24 mouse cellular contexts compared by ENCODE assay signal in the genomic region with DNA sequence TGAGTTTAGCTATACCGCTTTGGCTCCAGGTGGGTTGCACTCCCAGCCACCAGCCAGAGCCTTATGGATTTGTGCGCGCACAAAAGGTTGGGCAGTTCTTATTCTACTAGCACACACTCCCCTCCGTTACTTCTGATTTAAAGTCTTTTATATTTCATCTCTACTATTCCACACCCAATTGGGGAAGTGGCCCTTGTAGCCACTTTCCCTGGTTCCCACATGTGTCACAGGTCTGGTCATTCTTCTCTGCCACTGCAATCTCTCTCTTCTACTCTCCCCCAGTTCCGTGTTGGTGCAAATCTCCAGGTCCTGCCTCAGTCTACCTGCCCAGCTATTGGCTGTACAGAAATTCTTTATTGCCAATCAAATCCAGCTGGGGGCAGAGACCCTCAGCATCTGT.
"Had no signal": no experiment of that assay in that cellular context is flagged by ENCODE, and none has a peak within 500 bp of the region (broad histone marks: within the 10 kb centered on the region; RNA-seq: fewer than 3 reads in every experiment).

No protein-coding gene starts in this region.

- ATAC-seq: hindbrain, embryonic 16.5 days; inflammation-experienced regulatory T-cells, adult 6 months; intestine, embryonic 15.5 days; intestine, postnatal 0 days had no signal

- H3K4me3 ChIP-seq: heart, embryonic 10.5 days; heart, embryonic 12.5 days; hindbrain, embryonic 10.5 days; hindbrain, embryonic 12.5 days; intestine, embryonic 15.5 days; layer of hippocampus, adult 2 months; left cerebral cortex, adult 2 months; limb, embryonic 12.5 days; liver, embryonic 13.5 days had no signal

- H3K36me3 ChIP-seq: heart, embryonic 10.5 days; heart, embryonic 12.5 days; hindbrain, embryonic 10.5 days; hindbrain, embryonic 12.5 days; intestine, embryonic 15.5 days; limb, embryonic 12.5 days; liver, embryonic 13.5 days had no signal

- H3K27ac ChIP-seq: heart, embryonic 10.5 days; hindbrain, embryonic 10.5 days; hindbrain, embryonic 12.5 days; hindbrain, embryonic 14.5 days; intestine, embryonic 15.5 days; layer of hippocampus, adult 2 months; left cerebral cortex, adult 2 months; limb, embryonic 12.5 days; liver, embryonic 13.5 days had no signal

- H3K4me2 ChIP-seq: heart, embryonic 12.5 days; hindbrain, embryonic 12.5 days; hindbrain, embryonic 14.5 days; intestine, embryonic 15.5 days; limb, embryonic 12.5 days; liver, embryonic 11.5 days; liver, embryonic 13.5 days had no signal

- H3K27me3 ChIP-seq: heart, embryonic 12.5 days; hindbrain, embryonic 12.5 days; intestine, embryonic 15.5 days; limb, embryonic 12.5 days; liver, embryonic 13.5 days had no signal

- H3K4me1 ChIP-seq: heart, embryonic 10.5 days; heart, embryonic 12.5 days; hindbrain, embryonic 10.5 days; hindbrain, embryonic 12.5 days; intestine, embryonic 15.5 days; limb, embryonic 12.5 days; liver, embryonic 13.5 days had no signal

- H3K9ac ChIP-seq: heart, embryonic 12.5 days; hindbrain, embryonic 12.5 days; hindbrain, embryonic 14.5 days; intestine, embryonic 15.5 days; limb, embryonic 12.5 days; liver, embryonic 13.5 days had no signal

- DNase-seq: gastrocnemius, postnatal 14 days; gastrocnemius, postnatal 36 days; heart, postnatal 10 days; heart, postnatal 4 days; kidney, adult 18-20 months; kidney, adult 8-10 months; kidney, postnatal 10 days; kidney, postnatal 25 days; kidney, postnatal 4 days; liver; liver, embryonic 13.5 days had no signal

- H3K9me3 ChIP-seq: heart, embryonic 10.5 days; heart, embryonic 12.5 days; hindbrain, embryonic 10.5 days; hindbrain, embryonic 12.5 days; intestine, embryonic 15.5 days; limb, embryonic 12.5 days; liver, embryonic 13.5 days had no signal
